Mouse (Mus musculus) MEL (cell line): ENCODE data around the gene Tpcn2. TPM values are rescaled to one million over a fixed set of nuclear protein-coding genes. Genes with fewer than 3 reads are reported as not detected.

Experiments used
- DNase-seq: peaks from one replicate; pipeline ENCODE4 v3.0.0; 2011; ENCODE audit warnings: low read depth, low spot score
- H3K27ac ChIP-seq: 2 replicates; pipeline ENCODE4 v1.5.1; 2012; ENCODE audit warnings: low read depth, mild to moderate bottlenecking, control low read depth, low read length, moderate library complexity; ENCODE audit not compliant: control insufficient read depth
- H3K27me3 ChIP-seq, 2 experiments: fragments of 150-350 bp in 1 of 2; sonication (generic) in 1 of 2; 2 replicates each; pipeline ENCODE4 v1.6.1; 2012; ENCODE audit warnings: low read length in 2 of 2, mild to moderate bottlenecking in 2 of 2, improper control_type of control experiment in 1 of 2, moderate library complexity in 1 of 2; ENCODE audit not compliant: insufficient read depth in 2 of 2, control insufficient read depth in 1 of 2
- H3K36me3 ChIP-seq, 2 experiments: 2 replicates each; pipeline ENCODE4 v1.6.1; 2012 to 2014; ENCODE audit warnings: low read length in 2 of 2, improper control_type of control experiment in 1 of 2, inconsistent platforms in 1 of 2, mild to moderate bottlenecking in 1 of 2; ENCODE audit not compliant: insufficient read depth in 2 of 2, control insufficient read depth in 1 of 2
- H3K4me1 ChIP-seq, 2 experiments: fragments of 150-350 bp in 1 of 2; sonication (generic) in 1 of 2; 2 replicates each; pipeline ENCODE4 v1.6.1; 2012; ENCODE audit warnings: low read length in 2 of 2, improper control_type of control experiment in 1 of 2, mild to moderate bottlenecking in 1 of 2; ENCODE audit not compliant: insufficient read depth in 2 of 2, control insufficient read depth in 1 of 2
- H3K4me3 ChIP-seq, 2 experiments: fragments of 150-350 bp in 1 of 2; sonication (generic) in 1 of 2; 2 replicates each; pipeline ENCODE4 v1.5.1; 2012; ENCODE audit warnings: low read depth in 2 of 2, low read length in 2 of 2, mild to moderate bottlenecking in 2 of 2, moderate library complexity in 2 of 2, control low read depth in 1 of 2, improper control_type of control experiment in 1 of 2; ENCODE audit not compliant: control insufficient read depth in 1 of 2, insufficient read depth in 1 of 2
- H3K79me2 ChIP-seq: 2 replicates; pipeline ENCODE4 v1.6.1; 2012; ENCODE audit warnings: mild to moderate bottlenecking, low read length, moderate library complexity; ENCODE audit not compliant: control insufficient read depth, poor library complexity, insufficient read depth
- H3K9ac ChIP-seq: 2 replicates; pipeline ENCODE4 v1.6.1; 2012; ENCODE audit warnings: low read depth, mild to moderate bottlenecking, control low read depth, low read length, moderate library complexity; ENCODE audit not compliant: control insufficient read depth, poor library complexity, severe bottlenecking
- H3K9me3 ChIP-seq: fragments of 150-350 bp; sonication (generic); replicated peaks from 2 replicates; pipeline ENCODE4 v1.6.1; 2012; ENCODE audit warnings: mild to moderate bottlenecking, low read length, improper control_type of control experiment, moderate library complexity; ENCODE audit not compliant: insufficient read depth
- CHD1 ChIP-seq: IDR thresholded peaks from 2 replicates; pipeline ENCODE4 v1.6.1; 2012; ENCODE audit warnings: low read depth, mild to moderate bottlenecking, inconsistent platforms, low read length, improper control_type of control experiment
- E2F4 ChIP-seq: IDR thresholded peaks from 2 replicates; pipeline ENCODE4 v1.6.1; 2011; ENCODE audit warnings: low read depth, low read length, improper control_type of control experiment, borderline replicate concordance
- ELF1 ChIP-seq: IDR thresholded peaks from 2 replicates; pipeline ENCODE4 v1.6.1; 2014; ENCODE audit warnings: low read depth, mild to moderate bottlenecking, inconsistent platforms, low read length, improper control_type of control experiment, moderate library complexity
- EP300 ChIP-seq, 2 experiments: IDR thresholded peaks; 2 replicates each; pipeline ENCODE4 v1.6.1; 2011; ENCODE audit warnings: improper control_type of control experiment in 2 of 2, low read length in 2 of 2, low read depth in 1 of 2, mild to moderate bottlenecking in 1 of 2
- GABPA ChIP-seq: IDR thresholded peaks from 2 replicates; pipeline ENCODE4 v1.6.1; 2012; ENCODE audit warnings: low read depth, mild to moderate bottlenecking, inconsistent platforms, low read length, improper control_type of control experiment, moderate library complexity
- JUND ChIP-seq: IDR thresholded peaks from 2 replicates; pipeline ENCODE4 v1.6.1; 2011; ENCODE audit warnings: low read depth, mild to moderate bottlenecking, improper control_type of control experiment, low read length
- MAZ ChIP-seq: IDR thresholded peaks from 2 replicates; pipeline ENCODE4 v1.6.1; 2012; ENCODE audit warnings: low read depth, mild to moderate bottlenecking, inconsistent platforms, low read length, improper control_type of control experiment
- MXI1 ChIP-seq: IDR thresholded peaks from 2 replicates; pipeline ENCODE4 v1.6.1; 2011; ENCODE audit warnings: mild to moderate bottlenecking, low read depth, low read length, improper control_type of control experiment
- MYB ChIP-seq: IDR thresholded peaks from 2 replicates; pipeline ENCODE4 v1.6.1; 2011; ENCODE audit warnings: mild to moderate bottlenecking, low read depth, low read length, improper control_type of control experiment
- NELFE ChIP-seq: IDR thresholded peaks from 2 replicates; pipeline ENCODE4 v1.6.1; 2011; ENCODE audit warnings: low read depth, low read length, improper control_type of control experiment
- POLR2AphosphoS2 ChIP-seq: IDR thresholded peaks from 2 replicates; pipeline ENCODE4 v1.6.1; 2011; ENCODE audit warnings: low read length, improper control_type of control experiment
- RCOR1 ChIP-seq: IDR thresholded peaks from 2 replicates; pipeline ENCODE4 v1.6.1; 2012; ENCODE audit warnings: low read depth, mild to moderate bottlenecking, inconsistent platforms, low read length, improper control_type of control experiment
- SIN3A ChIP-seq: IDR thresholded peaks from 2 replicates; pipeline ENCODE4 v1.6.1; 2012; ENCODE audit warnings: low read length, improper control_type of control experiment, inconsistent platforms
- SMC3 ChIP-seq: IDR thresholded peaks from 2 replicates; pipeline ENCODE4 v1.6.1; 2011; ENCODE audit warnings: low read depth, low read length, improper control_type of control experiment
- TAL1 ChIP-seq: IDR thresholded peaks from 2 replicates; pipeline ENCODE4 v1.6.1; 2012; ENCODE audit warnings: mild to moderate bottlenecking, inconsistent platforms, low read length, moderate library complexity, mixed read lengths
- TCF12 ChIP-seq: IDR thresholded peaks from 2 replicates; pipeline ENCODE4 v1.6.1; 2014; ENCODE audit warnings: low read depth, mild to moderate bottlenecking, inconsistent platforms, low read length, improper control_type of control experiment, moderate library complexity
- USF1 ChIP-seq: IDR thresholded peaks from 2 replicates; pipeline ENCODE4 v1.6.1; 2014; ENCODE audit warnings: low read depth, mild to moderate bottlenecking, inconsistent platforms, low read length, improper control_type of control experiment, moderate library complexity
- ZKSCAN1 ChIP-seq: IDR thresholded peaks from 2 replicates; pipeline ENCODE4 v1.6.1; 2012; ENCODE audit warnings: low read depth, mild to moderate bottlenecking, inconsistent platforms, low read length, improper control_type of control experiment, moderate library complexity
- ZMIZ1 ChIP-seq: IDR thresholded peaks from 2 replicates; pipeline ENCODE4 v1.6.1; 2012; ENCODE audit warnings: low read depth, mild to moderate bottlenecking, inconsistent platforms, low read length, improper control_type of control experiment, moderate library complexity
- ZNF384 ChIP-seq: IDR thresholded peaks from 2 replicates; pipeline ENCODE4 v1.6.1; 2012; ENCODE audit warnings: low read depth, mild to moderate bottlenecking, inconsistent platforms, low read length, improper control_type of control experiment
- polyA plus RNA-seq, 2 experiments: library from polyadenylated mRNA; stranded (reverse) in 1 of 2; unstranded in 1 of 2; fragments of >175 nt in 1 of 2; fragments of >200 nt in 1 of 2; gene quantifications; 2 replicates each; pipeline versions ENCODE4 v1.2.1 to v1.2.4; 2012; ENCODE audit warnings: low replicate concordance in 2 of 2, low read depth in 1 of 2; ENCODE audit not compliant: insufficient read length in 2 of 2, insufficient read depth in 1 of 2, missing spikeins in 1 of 2
- total RNA-seq: library from RNA; depleted of rRNA; stranded (reverse); fragments of 300-350 nt; gene quantifications from 2 replicates; pipeline ENCODE4 v1.2.3, GENCODE M21; 2012

The Tpcn2 gene
- total and polyA plus RNA-seq, 3 experiments: 6.4 to 10.3 TPM; not detected in 1

GRCm38 (mm10) chr7:145300321-145301007 lies 16.7 kb upstream of the Tpcn2 start, which contains the start of gene Mrgprf:
Gene Mrgprf (plus strand): TSS chr7:145300828.
- Histone ChIP-seq H3K36me3 (no peaks in the 10 kb centered on the region), H3K4me3 (no peak within 1 kb of the TSS), H3K27me3 (no peaks in the 10 kb centered on the region), H3K27ac (no peak within 1 kb of the TSS)
- no peak for DNase-seq
- TF ChIP-seq E2F4 (no peak), RCOR1 (no peak), SIN3A (no peak), JUND (no peak), ZNF384 (no peak), POLR2AphosphoS2 (no peak), TAL1 (no peak), MAZ (no peak), TCF12 (no peak), NELFE (no peak), CHD1 (no peak), ZMIZ1 (no peak), SMC3 (no peak), USF1 (no peak), ELF1 (no peak)
- TF ChIP-seq, all 39 proteins: peak for 0
- no peaks in the 10 kb centered on the region for H3K9me3 ChIP-seq
- H3K4me1 ChIP-seq: no peaks in the 10 kb centered on the region
- no peak within 1 kb of the TSS for H3K9ac ChIP-seq
- H3K79me2 ChIP-seq: no peaks in the 10 kb centered on the region

GRCm38 (mm10) chr7:145299562-145300320 lies 15.9 kb upstream of the Tpcn2 start:
- no peaks in the 10 kb centered on the region for H3K4me1 ChIP-seq
- H3K27me3 ChIP-seq: no peaks in the 10 kb centered on the region

More at GRCm38 (mm10) chr7:145299562-145300320, 15.9 kb upstream of the Tpcn2 start:
- TF ChIP-seq MXI1 (no peak), GABPA (no peak), EP300 (IDR thresholded peaks at IDR 0.05; ENCODE audit: low read depth in 1 of 2, low read length in 2 of 2) (no peak), MYB (no peak), ZKSCAN1 (no peak)
- Histone ChIP-seq H3K27ac (no peak overlapping the region), H3K9me3 (no peaks in the 10 kb centered on the region), H3K9ac (no peak overlapping the region), H3K4me3 (no peak overlapping the region), H3K79me2 (no peaks in the 10 kb centered on the region), H3K36me3 (no peaks in the 10 kb centered on the region)
- DNase-seq: no peak
